Mouse (Mus musculus): Measurements from ENCODE around the gene Pkd1l1.

The Pkd1l1 gene

DNA sequence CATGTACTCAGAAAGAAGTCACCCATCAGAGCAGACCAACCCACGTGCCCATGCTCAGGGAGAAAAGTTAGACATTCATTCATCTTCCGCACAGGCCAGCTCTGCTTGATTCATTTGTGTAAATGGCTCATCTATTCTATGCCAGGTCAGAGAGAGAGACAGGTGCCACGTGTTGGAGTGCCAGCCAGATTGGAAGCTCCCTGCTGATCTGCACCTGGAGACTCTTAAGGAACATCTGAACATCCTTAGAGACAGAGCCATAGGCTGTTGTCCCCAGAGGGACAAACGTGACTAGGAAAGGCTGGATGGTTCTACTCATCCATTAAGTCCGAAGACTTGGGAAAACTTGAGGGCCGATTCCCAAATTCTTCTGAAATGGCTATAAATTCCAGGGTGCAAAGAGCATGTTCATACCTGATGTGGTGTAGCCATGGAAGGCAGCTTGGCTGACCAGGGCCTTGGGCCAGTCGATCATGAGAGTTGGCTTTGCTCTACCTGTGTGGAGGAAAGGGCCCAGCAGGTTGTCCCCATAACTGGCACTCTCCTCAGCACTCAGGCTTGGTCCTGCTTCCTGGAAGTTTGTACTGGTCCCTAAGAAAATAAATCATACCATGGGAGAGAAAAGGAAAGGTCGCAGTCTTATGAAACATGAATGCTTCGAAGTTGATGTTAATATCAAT, 36.5 kb downstream of the Pkd1l1 start:
- no peak for DNase-seq

DNA sequence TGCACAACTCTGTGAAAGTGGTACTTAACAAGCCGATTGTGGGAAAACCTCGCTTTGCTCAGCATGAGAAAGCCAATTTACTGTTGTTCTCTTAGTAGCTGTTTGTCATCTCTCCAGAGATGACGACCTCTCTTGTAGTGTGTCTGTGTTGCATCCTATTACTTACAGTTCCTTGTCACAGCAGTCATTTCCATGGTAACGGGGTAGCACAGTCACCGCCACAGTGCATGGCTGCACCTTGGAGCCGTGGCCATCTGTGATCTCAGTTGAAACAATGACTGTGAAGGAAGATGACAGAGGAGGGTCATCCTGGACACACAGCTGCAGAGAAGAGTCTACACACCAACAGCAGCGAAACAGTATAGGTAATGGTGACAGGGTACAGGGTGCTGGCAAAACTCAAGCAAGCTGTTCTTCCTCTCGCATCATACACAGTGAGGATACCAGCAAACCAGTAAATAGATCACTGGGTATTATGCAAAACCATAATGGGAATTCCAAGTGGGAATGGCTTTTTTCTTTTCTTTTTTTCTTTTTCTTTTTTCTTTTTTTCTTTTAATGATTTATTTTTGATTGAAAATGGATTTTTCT, 56.9 kb downstream of the Pkd1l1 start:
- no peak for DNase-seq

DNA sequence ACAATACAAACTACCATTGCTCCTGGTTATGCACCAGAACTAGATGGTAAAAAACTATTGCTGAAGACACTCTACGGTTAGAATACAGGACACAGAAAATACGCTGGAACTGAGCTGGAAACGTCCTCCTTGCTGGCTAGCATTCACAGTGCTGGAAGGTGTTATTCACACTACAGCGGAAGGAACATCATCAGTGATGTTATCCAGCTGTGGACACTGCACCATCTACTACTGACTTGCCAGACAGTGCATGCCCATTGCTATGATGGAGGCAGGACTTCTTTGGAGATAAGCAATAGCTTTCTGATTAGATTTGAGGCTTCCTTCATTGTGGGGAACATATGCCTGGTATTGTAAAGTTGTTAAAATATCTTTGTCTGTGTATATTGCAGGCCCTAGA, 90.3 kb downstream of the Pkd1l1 start:
- DNase-seq: no peak

DNA sequence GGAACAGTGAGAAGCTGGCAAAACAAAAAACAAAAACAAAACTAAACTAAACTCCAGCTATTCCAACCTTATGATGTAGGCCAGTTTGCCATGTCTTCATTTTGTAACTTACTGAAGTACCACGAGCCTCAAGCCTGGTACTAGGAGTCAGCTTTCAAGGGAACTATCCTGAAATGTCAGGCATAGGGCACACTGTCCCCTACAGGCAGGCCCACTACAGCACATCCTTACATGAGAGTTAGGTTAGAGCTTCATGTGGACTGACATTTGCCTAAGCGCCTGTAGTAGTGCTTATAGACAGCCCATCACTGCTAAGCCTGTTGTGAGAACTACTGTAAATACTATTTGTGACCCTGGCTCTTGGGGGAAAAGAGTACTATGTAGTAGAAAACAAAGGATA, 91.5 kb downstream of the Pkd1l1 start:
- DNase-seq: no peak

DNA sequence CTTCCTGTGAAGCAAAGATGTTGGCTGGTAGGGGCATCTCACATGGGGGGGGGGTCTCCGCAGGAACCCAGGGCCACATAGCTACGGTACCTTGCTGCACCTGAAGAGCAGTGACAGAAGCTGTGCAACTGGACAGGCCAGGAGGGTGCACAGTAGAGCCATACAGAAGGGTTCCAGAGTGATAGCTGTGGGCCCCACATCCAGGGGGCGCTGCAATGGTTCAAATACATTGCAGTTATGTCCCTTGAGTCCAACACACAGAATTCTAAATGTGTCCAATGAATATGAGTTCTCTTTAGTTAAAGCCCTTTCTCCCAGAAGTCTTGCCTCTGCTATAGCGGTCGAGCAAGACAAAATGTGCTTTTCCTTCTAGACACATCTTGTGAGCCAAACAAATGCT, 103.0 kb downstream of the Pkd1l1 start:
- DNase-seq: no peak

DNA sequence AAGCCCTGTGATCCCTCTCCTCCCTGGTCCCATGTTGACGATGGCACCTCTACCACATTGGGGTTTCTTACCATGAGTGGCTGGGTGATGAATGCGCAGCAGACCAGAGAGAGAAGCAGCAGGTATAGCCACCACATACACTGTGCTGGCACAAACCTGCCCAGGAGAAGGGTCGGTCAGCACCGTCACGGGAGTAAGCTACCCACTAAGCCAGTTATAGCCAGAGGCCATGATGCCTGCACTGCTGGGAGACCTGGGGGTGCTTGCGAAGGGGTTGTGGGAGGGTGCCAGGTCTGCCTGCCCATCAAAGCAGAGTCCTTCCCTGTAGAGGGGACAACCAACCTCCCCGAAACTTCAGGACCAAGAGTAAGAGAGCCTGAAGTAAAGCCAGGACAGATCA, 107.0 kb downstream of the Pkd1l1 start:
- DNase-seq: no peak

DNA sequence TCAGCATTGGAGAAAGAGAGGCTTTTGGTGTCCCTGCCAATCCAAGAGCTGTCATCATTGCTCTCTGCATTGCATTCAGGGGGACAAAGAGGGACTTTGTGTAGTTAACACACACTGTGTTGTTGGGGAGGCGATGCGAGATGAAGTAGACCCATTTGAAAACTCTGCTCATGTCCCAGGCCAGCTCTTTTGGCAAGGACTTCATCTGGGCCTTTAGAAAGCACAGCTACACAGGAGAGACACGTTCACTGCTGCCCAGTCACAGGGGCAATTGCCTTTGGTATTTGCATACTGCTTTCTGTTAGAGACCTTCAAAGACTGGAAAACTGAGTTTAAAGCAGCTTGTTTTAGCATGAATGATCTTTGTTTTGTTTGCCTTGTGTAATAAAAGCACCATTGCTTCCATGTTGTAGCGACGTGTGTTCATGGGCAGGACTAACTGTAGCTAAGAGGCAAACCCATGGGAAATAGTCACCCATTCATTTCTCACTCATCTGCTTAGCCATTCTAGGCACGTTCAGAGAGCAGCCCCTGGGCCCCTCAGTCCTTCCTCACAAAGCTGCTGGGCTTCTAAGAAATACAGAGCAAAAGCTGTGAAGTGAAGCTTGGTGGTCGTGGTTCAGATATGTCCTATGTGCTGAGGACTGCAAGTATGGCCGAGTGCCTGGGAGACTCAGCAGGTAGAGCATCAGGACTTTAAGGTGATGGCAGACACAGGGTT, 109.0 kb downstream of the Pkd1l1 start:
- DNase-seq: no peak

DNA sequence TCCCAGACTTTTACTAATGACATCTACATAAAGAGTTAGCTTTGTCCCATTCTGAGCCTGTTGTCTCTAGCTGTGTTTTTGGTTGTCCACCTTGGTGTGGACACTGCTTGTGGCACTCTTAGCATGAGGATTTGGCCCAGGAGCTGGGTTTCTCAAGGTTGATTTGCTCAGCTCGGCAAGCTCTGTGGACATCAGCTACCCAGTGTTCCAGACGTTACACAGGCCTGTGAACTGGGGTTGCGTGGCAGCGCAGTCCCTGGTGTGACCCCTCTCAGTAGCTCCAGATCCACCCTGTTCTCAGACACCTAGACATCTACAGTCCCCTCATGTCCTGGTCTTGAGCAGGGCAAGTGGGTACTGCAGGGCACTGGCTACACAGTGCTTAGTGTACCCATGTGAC, 110.6 kb downstream of the Pkd1l1 start:
- DNase-seq: no peak

DNA sequence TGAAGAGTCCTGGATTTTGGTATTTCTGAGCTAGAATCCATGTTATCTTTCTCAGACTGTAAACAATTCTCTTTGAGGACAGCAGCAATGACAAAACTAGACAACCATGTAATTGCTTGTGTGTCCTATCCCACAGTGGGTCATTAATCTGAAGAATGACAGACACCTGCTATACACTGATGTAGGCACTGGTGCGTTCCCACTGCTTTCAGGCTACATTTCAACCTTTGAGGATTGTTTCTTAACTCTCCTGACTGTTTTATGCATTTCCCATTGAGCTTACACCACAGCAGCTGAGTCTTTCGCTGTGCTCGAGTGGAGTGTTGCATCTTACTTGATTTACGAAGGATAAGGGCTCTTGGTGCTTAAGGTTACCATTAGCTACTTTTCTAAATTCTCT, 111.1 kb downstream of the Pkd1l1 start:
- no peak for DNase-seq

DNA sequence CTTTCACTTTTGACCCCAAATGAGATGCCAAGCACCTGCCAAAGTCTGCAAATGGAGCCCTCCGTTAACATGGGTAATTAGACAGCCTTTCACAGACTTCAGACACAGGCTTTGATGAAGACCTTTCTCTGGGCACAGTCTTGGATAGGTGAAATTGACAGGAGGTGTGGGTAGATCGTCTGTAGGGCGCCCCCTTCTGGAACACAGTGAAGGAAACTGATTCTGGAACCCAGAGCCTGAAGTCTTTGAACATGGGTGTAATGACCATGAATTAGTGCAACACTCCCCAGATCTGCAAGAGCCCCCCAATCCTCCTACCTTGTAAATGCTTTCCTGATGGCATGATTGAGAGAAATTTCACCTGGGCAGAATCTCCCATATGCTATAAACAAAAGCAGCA, 112.2 kb downstream of the Pkd1l1 start:
- no peak for DNase-seq

DNA sequence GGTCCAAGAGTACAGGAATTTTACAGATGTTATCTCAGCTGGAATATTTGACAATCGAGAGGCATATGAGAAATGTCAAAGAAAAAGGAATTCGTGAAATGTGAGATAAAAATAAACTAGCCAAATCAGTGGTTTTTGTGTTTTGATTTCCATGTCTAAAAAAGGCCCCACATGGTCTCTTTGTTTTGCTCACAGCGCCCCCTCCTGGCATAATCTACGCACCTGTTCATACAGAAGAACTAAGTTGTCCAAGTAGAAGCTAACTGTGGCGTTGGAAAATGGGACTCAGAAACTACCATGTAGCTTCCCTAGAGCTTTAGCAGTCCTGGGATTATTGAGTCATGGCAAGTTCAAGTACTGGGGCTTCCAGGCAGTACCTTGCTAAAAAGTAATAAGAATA, 113.2 kb downstream of the Pkd1l1 start:
- peak; percentile 68 to 80 for DNase-seq

DNA sequence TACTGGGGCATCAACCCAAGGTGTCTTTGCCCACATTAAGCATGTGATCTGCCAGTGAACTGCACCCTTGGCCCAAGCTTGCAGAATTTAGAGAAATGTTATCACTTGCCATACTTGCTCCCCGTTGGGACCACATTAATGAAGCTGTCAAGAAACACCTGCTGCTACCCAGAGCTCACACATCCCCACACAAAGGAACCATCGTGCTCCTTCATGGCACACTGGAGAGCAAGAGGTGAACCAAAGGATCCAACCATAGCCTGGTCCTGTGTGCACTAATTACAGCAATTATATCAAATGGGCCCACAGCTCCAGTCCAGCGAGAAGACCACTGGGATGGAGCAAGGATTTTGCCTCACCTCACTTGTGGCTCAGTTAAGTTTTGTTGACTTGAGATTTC, 114.0 kb downstream of the Pkd1l1 start:
- no peak for DNase-seq

DNA sequence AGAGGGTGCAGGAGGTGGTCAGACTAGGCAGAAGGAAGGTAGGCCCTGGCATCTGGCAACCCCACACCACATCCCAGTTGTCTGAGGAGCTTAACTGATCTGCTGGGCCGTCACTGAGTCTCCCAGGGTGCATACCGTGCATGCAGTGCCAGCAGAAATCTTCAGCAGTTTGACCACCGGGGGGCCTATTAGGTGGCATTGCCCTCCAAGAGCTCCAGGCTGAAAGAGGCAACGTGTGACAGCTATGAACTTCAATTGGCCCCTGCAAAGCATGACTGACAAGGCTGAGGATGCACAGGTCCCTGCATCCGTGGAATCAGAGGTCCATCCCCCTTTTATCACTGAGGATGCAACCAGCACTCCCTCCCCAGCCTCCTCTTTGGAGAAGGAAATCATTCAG, 116.9 kb downstream of the Pkd1l1 start:
- DNase-seq: no peak

DNA sequence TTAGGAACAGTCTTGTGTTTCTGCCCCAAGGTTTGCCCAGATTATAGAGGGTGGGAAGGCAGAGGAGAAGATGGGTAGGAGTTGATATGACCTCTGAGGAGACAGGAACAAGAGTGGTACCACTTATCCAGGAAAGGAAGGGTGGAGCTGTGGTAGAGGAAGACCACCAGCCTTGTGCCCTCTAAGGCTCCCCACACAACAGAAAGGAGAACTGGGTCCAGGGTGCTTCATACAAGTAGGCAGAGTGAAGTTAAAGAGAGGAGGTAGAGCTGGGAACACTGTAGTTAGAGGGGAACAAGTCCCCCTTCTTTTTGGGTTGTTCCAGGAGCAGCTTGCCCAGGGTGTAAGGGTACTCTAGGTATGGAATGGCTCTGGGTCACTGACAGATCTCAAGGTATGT, 125.0 kb downstream of the Pkd1l1 start:
- no peak for DNase-seq

DNA sequence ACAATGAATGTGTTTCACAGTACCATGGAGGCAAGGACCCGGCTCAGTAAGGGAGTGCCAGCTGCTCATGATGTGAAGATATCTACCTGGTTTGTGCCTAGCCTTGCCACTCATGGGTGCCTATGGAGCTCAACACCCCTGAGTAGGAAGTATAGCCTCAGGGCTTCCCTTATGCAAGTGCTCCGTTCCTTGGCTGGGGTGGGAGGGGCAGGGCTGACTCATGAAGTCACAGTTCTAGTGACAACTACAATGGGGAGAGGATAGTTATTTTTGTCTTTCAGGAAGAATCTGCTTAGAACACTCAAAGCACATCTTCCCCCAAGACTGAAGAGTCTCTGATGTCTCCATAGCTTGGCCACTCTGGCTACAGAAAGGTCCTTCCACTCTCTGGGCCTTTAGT, 125.4 kb downstream of the Pkd1l1 start:
- no peak for DNase-seq

DNA sequence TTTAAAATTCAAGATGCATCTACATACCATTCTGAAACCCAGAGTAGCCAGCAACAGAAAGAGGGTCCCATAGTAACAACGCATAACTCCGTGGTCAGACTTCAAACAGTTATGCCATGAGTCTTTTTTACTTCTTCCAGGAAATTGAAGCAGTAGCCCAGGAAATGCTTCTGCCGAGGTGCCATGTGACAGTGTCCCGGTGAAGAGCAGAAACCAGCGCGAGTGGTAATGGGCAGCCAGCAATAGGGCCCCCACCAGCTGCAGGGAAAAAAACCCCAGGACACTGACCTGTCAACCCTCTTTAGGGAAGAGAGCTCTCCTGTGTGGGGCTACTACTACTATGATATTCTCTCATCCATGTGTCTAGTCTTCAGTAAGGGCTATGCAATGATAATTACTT, 136.9 kb downstream of the Pkd1l1 start:
- DNase-seq: no peak

DNA sequence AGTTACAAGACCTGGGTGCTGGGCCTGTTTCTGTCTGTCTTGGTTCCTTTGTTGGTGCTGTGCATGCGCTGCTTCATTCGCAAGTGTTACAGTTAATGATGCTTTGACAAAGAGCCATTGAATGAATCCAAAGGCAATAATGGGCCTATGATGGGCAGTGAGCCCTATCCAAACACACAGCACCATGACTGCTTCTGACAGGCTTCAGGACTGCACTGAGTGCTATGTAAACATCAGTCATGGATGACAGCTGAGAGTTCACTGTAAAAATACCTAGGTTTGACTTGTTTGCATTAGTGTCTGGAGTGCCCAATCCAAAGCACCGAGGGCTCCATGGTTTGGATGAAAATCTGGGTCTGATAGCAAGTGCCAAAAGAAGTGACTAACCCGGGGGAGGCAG, 138.9 kb downstream of the Pkd1l1 start:
- DNase-seq: no peak

DNA sequence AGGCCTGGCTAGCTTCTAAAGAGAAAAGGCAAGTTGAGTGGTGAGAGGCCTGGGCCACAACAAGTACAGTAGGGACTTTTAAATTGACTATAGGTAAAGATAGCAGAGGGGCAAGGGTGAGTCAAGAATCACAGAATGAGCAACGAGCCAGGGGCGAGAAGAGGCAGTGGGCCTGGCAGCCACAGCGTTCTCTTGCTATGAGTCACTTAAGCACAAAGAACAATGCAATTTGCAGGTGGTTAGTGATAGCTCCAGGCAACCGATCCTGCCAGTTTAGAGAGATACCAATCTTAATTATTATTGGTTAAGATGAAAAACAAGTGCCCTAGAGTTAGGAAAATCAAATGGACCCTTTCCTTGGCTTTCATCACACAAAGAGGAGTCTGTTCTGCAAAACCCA, 142.5 kb downstream of the Pkd1l1 start:
- no peak for DNase-seq

DNA sequence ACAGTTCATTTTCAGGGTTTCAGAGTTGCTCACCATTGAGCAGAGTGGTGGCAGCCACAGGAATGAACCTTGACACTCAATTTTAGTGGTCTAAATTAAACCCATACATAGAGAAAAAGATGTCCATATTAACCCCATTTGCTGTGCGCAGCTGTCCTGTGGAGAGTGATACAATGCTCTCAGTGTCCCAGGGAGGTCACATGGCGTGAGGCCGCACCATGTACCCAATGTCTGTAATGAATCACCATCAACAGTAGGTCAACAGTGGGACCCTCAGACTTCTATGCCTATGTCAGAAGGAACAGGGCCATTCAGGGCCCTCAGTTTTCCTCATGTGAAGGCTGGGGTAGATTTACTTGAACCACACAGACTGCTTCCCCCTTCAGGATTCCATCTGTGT, 143.5 kb downstream of the Pkd1l1 start:
- no peak for DNase-seq

DNA sequence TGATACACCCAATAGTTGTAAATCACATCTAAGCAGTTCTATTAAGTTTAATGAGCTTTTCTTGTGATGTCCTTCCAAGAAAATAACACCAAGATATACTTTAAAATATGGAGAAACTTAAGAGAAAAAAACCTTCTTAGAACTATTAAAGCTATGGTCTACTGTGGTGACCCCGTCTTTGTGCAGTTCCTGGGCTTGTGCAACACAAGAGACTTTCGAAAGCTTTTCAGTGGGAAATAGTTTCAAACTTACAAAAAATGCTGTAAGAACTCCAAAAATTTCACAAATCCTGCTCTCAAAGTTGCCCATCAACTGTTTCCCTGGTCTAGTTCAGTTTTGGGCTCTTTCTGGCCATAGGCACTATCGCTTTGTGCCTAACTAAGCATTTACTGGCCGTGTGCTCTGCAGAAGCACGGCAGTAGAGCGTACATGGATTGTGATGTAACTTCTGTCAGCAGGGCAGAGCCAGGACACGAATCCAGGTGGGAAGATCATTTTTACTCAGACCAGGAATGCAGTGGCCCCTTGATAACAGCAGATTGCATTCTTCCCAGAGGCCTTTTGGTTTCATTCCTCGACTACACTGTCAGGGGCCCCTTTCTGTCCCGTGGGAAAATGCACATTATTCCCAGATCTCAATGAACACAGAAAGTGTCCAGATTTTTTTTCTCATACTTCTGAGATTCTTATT, 144.1 kb downstream of the Pkd1l1 start:
- no peak for DNase-seq

DNA sequence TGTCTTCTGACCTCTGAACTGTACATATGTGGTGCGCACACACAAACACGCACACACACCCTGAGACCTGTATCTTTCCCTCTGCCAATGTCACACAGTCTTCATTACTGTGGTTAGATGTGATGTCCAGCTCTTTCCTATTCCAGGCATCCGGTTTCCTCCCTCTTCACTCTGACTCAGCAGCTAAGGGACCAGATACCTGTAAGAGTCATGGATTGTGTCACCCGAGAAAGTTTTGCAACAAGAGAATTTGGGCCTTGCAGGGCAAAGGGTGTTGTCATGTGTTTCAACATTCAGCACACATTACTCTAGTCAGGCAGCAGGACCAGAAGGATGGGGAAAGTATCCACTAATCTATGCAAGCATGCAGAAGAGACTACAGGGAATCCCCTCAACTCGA, 146.5 kb downstream of the Pkd1l1 start:
- no peak for DNase-seq

DNA sequence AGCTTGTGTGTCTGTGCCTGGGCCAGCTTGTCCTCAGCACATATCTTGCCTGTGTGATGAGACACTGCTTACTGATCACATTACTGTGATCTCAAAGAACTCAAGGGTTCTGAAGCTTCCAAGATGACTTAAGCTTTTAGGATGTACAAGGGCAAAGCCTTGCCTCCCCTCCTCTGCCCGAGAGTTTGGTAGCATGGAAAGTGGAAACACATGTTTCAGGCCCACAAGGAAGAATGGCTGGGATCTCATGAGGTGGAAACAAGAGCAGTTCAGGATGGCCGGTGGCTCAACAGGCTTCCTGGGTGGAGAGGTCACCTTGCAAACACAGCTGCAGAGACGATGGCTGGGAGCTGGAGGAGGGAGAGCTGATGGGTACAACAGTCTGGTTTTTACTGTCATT, 147.0 kb downstream of the Pkd1l1 start:
- DNase-seq: no peak

DNA sequence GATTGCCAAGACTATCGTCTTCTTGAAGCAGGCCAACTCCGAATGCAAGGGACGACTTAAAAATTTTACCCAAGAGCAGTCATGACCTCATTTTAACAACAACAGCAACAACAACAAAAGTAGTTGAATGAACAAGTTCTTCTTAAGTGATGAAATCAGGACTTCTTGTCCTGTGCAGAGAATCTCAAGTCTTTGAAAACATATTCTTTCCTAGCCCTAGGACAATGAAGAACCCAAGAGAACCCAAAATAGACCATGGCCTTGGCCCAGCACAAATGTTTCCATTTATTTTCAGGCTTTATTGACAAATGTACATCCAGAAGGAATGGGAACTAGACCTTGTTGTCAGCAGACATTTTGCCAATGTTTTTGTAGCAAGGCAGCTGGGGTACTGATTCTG, 147.7 kb downstream of the Pkd1l1 start:
- DNase-seq: no peak

DNA sequence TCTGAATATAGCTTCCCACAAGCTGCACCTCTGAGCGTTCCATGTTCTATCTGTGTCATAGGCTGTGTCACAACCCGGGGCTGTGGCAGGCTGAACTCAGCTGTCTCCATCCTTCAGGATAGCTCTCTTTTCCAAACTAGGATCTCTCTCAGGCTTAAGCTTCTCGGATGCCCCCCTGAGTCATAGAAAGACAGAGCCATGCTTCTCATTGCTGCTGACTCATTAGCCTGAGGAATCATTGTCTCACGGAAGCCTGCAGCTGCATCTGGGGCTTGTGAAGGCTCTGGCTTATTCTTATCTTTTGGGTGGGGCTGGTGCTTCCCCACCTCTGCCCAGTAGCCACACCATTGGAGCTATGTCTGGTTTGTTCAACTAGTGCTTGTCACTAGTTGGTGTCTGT, 151.7 kb downstream of the Pkd1l1 start:
- DNase-seq: no peak
